Mouse (Mus musculus) stomach, postnatal 0 days (tissue): ENCODE data around the gene Upk3b.

Experiments used
- CTCF ChIP-seq: IDR thresholded peaks from 2 replicates; pipeline ENCODE4 v1.5.1; 2016; ENCODE audit warnings: antibody characterized with exemption, low read depth, mild to moderate bottlenecking, moderate library complexity
- EP300 ChIP-seq: optimal IDR thresholded peaks from 2 replicates; pipeline ENCODE3; 2016; ENCODE audit warnings: antibody characterized with exemption

DNA sequence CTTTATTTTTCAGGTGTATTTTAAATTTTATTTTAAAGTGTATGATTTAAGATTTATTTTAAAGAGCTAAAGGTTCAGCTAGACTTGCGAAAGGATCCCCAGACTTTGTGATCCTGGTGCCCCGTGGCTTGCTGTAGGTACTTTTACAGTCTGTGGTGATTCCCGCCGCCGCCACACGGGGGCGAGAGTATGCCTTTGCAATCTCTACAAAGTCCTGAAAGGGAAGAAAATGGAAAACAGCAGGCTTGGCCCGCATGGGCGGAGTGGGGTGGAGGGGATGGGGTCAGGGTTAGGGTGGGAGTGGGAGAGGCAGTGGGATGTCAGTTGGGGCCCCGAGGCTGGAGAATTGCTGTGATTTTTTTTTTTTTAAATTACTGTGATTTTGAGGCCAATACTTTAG, 7.7 kb downstream of the Upk3b start:
- TF ChIP-seq CTCF (peak; percentile 93), EP300 (no peak)
